Mouse (Mus musculus): ENCODE measurements around the gene Eif4g3. TPM values are rescaled to one million over a fixed set of nuclear protein-coding genes. Genes with fewer than 3 reads are reported as not detected.

Gene Eif4g3
- polyA plus RNA-seq, 1 experiment = 382 TPM

- peaks cover 7% of the 10 kb centered on the region for H3K4me1 ChIP-seq (ENCODE audit: control insufficient read depth, insufficient read depth, low read length)
- whole genome bisulfite sequencing = 84% methylated on average over 11 of the region's 11 CpGs
- no peak overlapping the region for H3K27ac ChIP-seq (ENCODE audit: insufficient read depth, low read depth, low read length)
- no peak overlapping the region for H3K4me3 ChIP-seq (ENCODE audit: insufficient read depth, low read depth, low read length)
- TF ChIP-seq POLR2A (IDR thresholded peaks at IDR 0.05; ENCODE audit: insufficient read depth, low read depth, low read length) (no peak), CTCF (IDR thresholded peaks at IDR 0.05; ENCODE audit: insufficient read depth, low read depth, low read length) (no peak)
Measured at GRCm38 (mm10) chr4:138073086-138073485, 80.3 kb downstream of the Eif4g3 start.

- Histone ChIP-seq H3K4me3 (ENCODE audit: insufficient read depth, low read depth, low read length) (no peak overlapping the region), H3K27ac (ENCODE audit: insufficient read depth, low read depth, low read length) (no peak overlapping the region), H3K4me1 (ENCODE audit: control insufficient read depth, insufficient read depth, low read length) (peaks cover 8% of the 10 kb centered on the region)
- TF ChIP-seq CTCF (IDR thresholded peaks at IDR 0.05; ENCODE audit: insufficient read depth, low read depth, low read length) = no peak
- no peak for TF ChIP-seq POLR2A (IDR thresholded peaks at IDR 0.05; ENCODE audit: insufficient read depth, low read depth, low read length)
- WGBS = 44% methylated on average over 7 of the region's 7 CpGs
Measured at GRCm38 (mm10) chr4:138073531-138073930, 80.7 kb downstream of the Eif4g3 start.

GRCm38 (mm10) chr4:138074896-138075584 is 82.2 kb downstream of the Eif4g3 start:
- Histone ChIP-seq H3K4me1 (ENCODE audit: control insufficient read depth, insufficient read depth, low read length) (peaks cover 10% of the 10 kb centered on the region), H3K27ac (ENCODE audit: insufficient read depth, low read depth, low read length) (no peak overlapping the region), H3K4me3 (ENCODE audit: insufficient read depth, low read depth, low read length) (no peak overlapping the region)
- TF ChIP-seq CTCF (IDR thresholded peaks at IDR 0.05; ENCODE audit: insufficient read depth, low read depth, low read length) = no peak
- TF ChIP-seq POLR2A (IDR thresholded peaks at IDR 0.05; ENCODE audit: insufficient read depth, low read depth, low read length) = no peak
- WGBS = 73% methylated on average over 6 of the region's 6 CpGs

- Histone ChIP-seq H3K4me3 (ENCODE audit: insufficient read depth, low read depth, low read length) (no peak overlapping the region), H3K4me1 (ENCODE audit: control insufficient read depth, insufficient read depth, low read length) (peaks cover 11% of the 10 kb centered on the region), H3K27ac (ENCODE audit: insufficient read depth, low read depth, low read length) (no peak overlapping the region)
- no peak for TF ChIP-seq CTCF (IDR thresholded peaks at IDR 0.05; ENCODE audit: insufficient read depth, low read depth, low read length)
- no peak for TF ChIP-seq POLR2A (IDR thresholded peaks at IDR 0.05; ENCODE audit: insufficient read depth, low read depth, low read length)
- 76% methylated on average over 3 of the region's 3 CpGs for WGBS
Measured at GRCm38 (mm10) chr4:138077663-138078295, 85.0 kb downstream of the Eif4g3 start.

GRCm38 (mm10) chr4:138079234-138079633 is 86.4 kb downstream of the Eif4g3 start:
- 96% methylated on average over 5 of the region's 5 CpGs for WGBS
- no peak for TF ChIP-seq POLR2A (IDR thresholded peaks at IDR 0.05; ENCODE audit: insufficient read depth, low read depth, low read length)
- no peak for TF ChIP-seq CTCF (IDR thresholded peaks at IDR 0.05; ENCODE audit: insufficient read depth, low read depth, low read length)
- no peak overlapping the region for H3K27ac ChIP-seq (ENCODE audit: insufficient read depth, low read depth, low read length)
- peaks cover 12% of the 10 kb centered on the region for H3K4me1 ChIP-seq (ENCODE audit: control insufficient read depth, insufficient read depth, low read length)
- H3K4me3 ChIP-seq (ENCODE audit: insufficient read depth, low read depth, low read length) = no peak overlapping the region

GRCm38 (mm10) chr4:138082466-138082865 is 89.6 kb downstream of the Eif4g3 start:
- H3K4me1 ChIP-seq (ENCODE audit: control insufficient read depth, insufficient read depth, low read length) = peaks cover 24% of the 10 kb centered on the region
- 80% methylated on average over 8 of the region's 8 CpGs for WGBS
- TF ChIP-seq CTCF (IDR thresholded peaks at IDR 0.05; ENCODE audit: insufficient read depth, low read depth, low read length) (no peak), POLR2A (IDR thresholded peaks at IDR 0.05; ENCODE audit: insufficient read depth, low read depth, low read length) (no peak)
- H3K4me3 ChIP-seq (ENCODE audit: insufficient read depth, low read depth, low read length) = no peak overlapping the region
- H3K27ac ChIP-seq (ENCODE audit: insufficient read depth, low read depth, low read length) = no peak overlapping the region

- no peak for TF ChIP-seq POLR2A (IDR thresholded peaks at IDR 0.05; ENCODE audit: insufficient read depth, low read depth, low read length)
- no peak for TF ChIP-seq CTCF (IDR thresholded peaks at IDR 0.05; ENCODE audit: insufficient read depth, low read depth, low read length)
- peaks cover 18% of the 10 kb centered on the region for H3K4me1 ChIP-seq (ENCODE audit: control insufficient read depth, insufficient read depth, low read length)
- WGBS = 64% methylated on average over 8 of the region's 8 CpGs
- H3K4me3 ChIP-seq (ENCODE audit: insufficient read depth, low read depth, low read length) = no peak overlapping the region
- no peak overlapping the region for H3K27ac ChIP-seq (ENCODE audit: insufficient read depth, low read depth, low read length)
Measured at GRCm38 (mm10) chr4:138084103-138084502, 91.3 kb downstream of the Eif4g3 start.

- TF ChIP-seq POLR2A (IDR thresholded peaks at IDR 0.05; ENCODE audit: insufficient read depth, low read depth, low read length) (no peak), CTCF (IDR thresholded peaks at IDR 0.05; ENCODE audit: insufficient read depth, low read depth, low read length) (no peak)
- H3K4me3 ChIP-seq (ENCODE audit: insufficient read depth, low read depth, low read length) = no peak overlapping the region
- H3K27ac ChIP-seq (ENCODE audit: insufficient read depth, low read depth, low read length) = peak overlapping the region; percentile 32
- H3K4me1 ChIP-seq (ENCODE audit: control insufficient read depth, insufficient read depth, low read length) = peaks cover 18% of the 10 kb centered on the region
- 54% methylated on average over 13 of the region's 13 CpGs for WGBS
Measured at GRCm38 (mm10) chr4:138084851-138085573, 92.2 kb downstream of the Eif4g3 start.

- WGBS = 73% methylated on average over 5 of the region's 5 CpGs
- H3K4me1 ChIP-seq (ENCODE audit: control insufficient read depth, insufficient read depth, low read length) = peaks cover 16% of the 10 kb centered on the region
- TF ChIP-seq POLR2A (IDR thresholded peaks at IDR 0.05; ENCODE audit: insufficient read depth, low read depth, low read length) = no peak
- TF ChIP-seq CTCF (IDR thresholded peaks at IDR 0.05; ENCODE audit: insufficient read depth, low read depth, low read length) = no peak
- H3K4me3 ChIP-seq (ENCODE audit: insufficient read depth, low read depth, low read length) = no peak overlapping the region
- H3K27ac ChIP-seq (ENCODE audit: insufficient read depth, low read depth, low read length) = no peak overlapping the region
Measured at GRCm38 (mm10) chr4:138086949-138087348, 94.1 kb downstream of the Eif4g3 start.
